Mouse (Mus musculus): Measurements from ENCODE around the gene Ankrd50.

- TF ChIP-seq CTCF (IDR thresholded peaks at IDR 0.05; ENCODE audit: low read depth) (no peak), EP300 (IDR thresholded peaks at IDR 0.05; ENCODE audit: low read depth) (no peak)
Observed at GRCm38 (mm10) chr3:38477936-38478335, 6.7 kb downstream of the Ankrd50 start.
